Mouse (Mus musculus) megakaryocyte, adult 5-6 weeks (primary cell): Measurements from ENCODE around the gene Rmnd5b. TPM values are rescaled to one million over a fixed set of nuclear protein-coding genes. Genes with fewer than 3 reads are reported as not detected.

Experiments used
- ATAC-seq: 2 replicates; pipeline ENCODE4 v1.8.0; 2016; ENCODE audit warnings: mild to moderate bottlenecking, inconsistent platforms; ENCODE audit not compliant: poor library complexity, severe bottlenecking
- total RNA-seq, 2 experiments: library from RNA; stranded (forward) in 1 of 2; stranded (reverse) in 1 of 2; fragments of 153-499, 151-499 nt in 1 of 2; fragments of 221-1000, 200-1000 nt in 1 of 2; gene quantifications; 2 replicates each; pipeline versions ENCODE4 v1.2.3 to v1.2.4; 2015 to 2017

Gene Rmnd5b
- total RNA-seq, 2 experiments from 2014 or later, result 19.2 to 50.8 TPM

DNA sequence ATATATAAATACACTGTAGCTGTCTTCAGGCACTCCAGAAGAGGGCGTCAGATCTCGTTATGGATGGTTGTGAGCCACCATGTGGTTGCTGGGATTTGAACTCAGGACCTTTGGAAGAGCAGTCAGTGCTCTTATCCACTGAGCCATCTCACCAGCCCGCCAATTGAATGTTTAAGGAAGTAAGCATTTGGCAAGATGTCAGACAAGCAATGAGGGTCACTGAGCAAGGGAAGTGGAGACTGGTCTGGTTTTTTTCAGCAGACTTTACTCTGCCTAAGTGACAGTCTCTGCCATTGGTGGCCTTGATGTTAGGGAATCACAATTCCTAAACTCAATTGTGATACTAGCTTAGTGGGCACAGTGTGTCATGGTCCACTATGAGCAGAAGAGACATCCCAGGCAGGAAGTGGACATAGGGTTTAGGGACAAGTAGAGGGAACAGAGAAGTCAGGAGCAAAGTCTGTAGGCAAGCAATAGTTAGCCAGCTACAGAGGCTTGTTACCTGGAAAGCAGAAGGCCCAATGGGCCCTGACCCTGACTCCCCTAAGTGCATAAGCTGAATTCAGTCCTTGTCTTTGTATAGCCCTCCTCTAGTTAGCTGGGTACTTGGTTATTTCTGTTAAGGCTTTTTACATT, 40.9 kb downstream of the Rmnd5b start:
- peak; percentile 91 for ATAC-seq

DNA sequence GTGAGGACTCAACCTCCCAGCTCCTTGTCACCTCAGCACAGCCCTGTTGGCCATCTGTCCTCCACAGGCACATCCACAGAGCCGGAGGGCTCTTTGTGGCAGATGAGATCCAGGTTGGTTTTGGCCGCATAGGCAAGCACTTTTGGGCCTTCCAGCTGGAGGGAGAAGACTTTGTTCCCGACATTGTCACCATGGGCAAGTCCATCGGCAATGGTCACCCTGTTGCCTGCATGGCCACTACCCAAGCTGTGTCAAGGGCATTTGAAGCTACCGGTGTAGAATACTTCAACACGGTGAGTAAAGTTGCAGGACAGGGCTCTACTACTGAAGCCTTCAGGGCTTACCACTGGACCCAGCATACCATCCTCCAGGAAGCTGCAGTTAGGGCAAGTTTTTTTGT, 41.8 kb downstream of the Rmnd5b start:
- ATAC-seq, result no peak

DNA sequence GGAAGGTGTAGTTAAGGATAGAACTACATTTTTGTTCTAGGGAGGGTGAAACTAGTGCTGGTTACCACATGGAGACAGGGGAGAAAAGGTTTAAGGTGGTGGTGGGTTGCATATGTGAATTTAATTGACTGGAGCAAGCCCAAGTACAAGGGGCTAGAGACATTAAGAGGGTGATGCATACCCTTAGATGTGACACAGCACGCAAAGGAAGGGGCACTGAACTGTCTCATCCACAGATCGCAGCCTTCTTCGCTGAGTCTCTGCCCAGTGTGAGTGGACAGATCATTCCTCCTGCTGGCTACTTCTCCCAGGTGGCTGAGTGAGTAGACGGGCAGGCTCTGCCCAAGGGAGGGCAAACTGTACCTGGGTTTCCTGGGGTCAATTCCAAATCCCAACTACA, 42.3 kb downstream of the Rmnd5b start:
- ATAC-seq, result no peak

DNA sequence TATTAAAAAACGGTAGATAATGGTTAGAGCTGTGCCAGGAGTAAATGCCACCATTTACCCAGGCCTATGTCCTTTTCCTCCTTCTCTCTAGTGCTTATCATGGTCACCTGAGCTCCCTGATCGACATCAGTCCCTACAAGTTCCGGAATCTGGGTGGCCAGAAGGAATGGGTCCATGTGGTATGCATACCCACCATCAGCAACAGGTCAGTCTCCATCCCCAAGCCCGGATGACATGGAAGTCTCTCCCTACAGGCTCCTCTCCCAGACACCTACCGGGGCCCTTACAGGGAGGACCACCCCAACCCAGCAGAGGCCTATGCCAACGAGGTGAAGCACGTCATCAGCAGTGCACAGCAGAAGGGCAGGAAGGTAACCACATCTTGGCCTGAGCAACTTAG, 43.8 kb downstream of the Rmnd5b start:
- no peak for ATAC-seq

DNA sequence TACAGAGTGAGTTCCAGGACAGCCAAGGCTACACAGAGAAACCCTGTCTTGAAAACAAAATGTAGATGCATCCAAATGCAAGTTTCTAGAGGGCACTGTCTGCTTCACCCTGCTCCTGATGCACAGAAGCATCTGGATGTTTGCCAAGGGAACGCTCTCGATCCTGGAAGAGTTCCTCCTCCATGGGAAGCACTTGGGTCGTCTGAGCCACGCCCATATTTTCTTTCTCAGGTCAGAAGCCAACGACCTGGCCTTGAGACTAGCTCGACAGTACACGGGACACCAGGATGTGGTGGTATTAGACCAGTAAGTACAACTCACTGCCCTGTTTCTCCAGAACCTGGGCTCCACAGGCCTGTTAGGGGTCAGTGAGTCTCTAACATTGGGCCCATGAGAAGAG, 44.5 kb downstream of the Rmnd5b start:
- ATAC-seq, result no peak

DNA sequence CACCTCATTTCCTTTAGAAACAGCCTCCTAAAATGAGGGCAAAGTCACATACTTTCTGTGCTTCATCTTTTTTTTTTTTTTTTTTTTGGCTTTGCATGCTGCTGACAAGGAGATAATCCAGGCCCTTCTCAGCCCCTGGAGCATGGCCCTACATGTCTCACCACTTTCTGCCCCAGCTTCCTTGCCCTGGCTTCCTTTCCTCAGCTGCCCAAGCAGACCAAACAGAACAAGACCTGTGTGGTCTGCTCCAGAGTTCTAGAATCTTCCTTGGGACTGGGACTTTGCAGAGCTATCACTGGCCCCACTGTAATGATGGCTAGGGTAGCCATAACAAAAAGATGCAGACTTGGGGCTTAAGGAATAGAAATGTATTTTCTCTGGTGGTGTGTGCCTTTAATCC, 45.7 kb downstream of the Rmnd5b start:
- ATAC-seq, result no peak

DNA sequence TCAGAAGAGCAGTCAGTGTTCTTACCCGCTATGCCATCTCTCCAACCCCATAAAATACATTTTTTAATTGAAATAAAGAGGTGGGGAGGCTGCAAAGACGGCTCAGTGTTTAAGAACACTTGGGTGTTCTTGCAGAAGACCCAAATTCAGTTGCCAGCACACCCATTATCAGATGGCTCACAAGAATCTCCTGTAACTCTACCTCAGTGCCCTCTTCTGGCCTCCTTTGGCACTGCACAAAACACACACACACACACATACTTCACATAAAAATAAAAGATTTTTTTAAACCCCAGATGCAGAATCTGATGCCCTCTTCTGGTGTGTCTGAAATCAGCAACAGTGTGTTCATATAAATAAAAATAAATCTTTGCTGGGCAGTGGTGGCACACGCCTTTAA, 46.9 kb downstream of the Rmnd5b start:
- no peak for ATAC-seq

DNA sequence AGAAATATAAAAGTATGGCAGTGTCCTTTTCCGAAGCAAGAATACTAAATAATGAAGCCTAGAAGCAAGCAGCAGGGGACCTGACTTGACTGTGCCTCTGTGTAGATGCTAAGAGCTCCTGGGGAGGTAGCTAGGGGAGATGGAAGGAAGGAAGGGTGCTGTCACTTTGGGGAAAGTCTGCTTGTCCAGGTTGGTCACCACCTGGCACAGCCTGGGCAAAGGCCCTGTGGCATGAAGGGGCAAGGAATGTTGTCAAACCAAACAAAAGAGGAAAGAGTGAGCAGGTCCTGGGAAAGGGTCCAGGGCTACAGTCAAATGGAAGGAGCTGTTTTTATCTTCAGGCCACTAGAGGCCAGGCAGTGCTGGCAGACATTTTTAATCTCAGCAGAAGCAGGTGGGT, 48.6 kb downstream of the Rmnd5b start:
- no peak for ATAC-seq

DNA sequence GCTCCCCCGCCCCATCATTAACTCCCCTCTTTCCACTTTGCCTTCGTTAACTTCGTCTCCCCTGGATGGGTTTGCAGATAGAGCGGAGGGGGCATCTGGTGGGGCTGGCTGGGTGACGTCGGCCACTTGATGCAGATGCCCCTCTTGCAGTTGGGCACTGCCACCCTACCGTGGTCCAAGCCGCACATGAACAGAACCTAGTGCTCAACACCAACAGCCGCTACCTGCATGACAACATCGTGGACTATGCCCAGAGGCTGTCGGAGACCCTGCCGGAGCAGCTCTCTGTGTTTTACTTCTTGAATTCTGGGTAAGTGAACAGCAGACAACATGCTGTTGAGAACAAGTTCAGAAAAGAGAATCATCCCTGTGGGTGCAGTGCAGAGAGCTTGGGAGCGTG, 49.3 kb downstream of the Rmnd5b start:
- no peak for ATAC-seq

DNA sequence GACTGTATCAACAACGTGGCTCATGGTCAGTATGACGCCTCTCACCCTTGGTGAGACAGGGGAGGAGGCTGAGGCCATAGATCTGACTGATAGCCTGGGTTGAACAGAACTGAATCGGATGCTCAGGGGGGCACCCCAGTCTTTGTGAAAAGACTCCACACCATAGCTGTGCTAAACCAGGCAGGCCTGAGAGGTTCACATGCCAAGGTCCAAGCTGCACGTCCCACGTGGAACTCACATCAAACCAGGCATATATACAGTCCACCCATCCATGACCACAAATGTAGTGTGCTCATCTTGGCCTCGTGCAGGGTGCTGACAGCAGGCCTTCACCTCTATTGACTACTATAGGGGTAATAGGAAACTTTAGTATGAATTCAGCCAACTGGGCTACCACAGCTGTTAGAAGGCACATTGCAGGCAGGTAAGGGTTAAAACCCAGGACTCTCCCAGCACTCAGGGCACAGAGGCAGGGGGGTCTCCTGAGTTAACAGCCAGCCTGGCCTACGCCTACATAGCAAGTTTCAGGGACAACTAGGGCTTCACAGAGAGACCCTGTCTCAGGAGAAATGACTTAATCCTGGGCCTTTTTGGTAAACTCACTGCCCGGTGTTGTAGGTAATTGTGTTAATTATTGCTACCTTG, 50.0 kb downstream of the Rmnd5b start:
- ATAC-seq, result no peak

DNA sequence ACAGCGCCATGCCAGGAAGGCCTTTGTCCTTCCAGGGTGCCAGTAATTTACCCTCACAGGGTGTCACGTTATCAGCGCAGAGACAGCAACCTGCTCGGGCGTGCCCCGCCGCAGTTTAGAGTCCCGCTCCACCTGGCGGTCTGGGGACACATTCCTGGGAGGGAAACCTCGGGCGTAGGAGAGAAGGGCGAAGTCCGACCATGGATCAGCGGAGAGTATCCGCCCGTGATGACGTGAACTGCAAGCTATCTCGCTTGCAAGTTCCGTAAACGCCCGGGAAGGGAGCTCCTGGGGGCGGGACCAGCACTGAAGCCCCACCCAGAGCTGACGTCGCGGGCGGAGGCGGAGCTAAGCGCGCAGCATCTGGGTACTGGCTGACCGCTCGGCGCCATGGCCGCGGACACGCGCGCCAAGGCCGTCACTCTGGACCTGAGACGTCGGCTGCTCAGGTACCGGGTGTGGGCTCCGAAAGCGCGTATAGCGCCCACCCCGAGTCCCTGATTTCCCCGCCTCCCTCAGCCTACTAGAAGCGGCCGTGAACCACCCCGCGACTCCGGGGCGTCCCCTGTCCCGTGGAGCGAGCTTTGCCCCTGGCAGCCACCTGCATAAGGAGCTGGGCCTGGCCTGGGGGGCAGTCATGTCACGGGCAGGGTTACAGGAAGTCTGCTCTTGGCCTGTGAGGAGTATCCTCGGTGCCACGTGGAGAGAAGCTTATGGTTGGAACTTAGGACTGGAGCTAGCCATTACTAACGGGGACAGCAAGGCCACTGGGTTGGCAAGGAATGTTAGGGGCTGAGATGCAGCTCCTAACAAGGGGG, 51.1 kb downstream of the Rmnd5b start, which contains the start of gene Phykpl:
TSS of gene Phykpl (plus strand) at position 327 of the 818 bp plus-strand sequence.
- peak; percentile 86 for ATAC-seq

DNA sequence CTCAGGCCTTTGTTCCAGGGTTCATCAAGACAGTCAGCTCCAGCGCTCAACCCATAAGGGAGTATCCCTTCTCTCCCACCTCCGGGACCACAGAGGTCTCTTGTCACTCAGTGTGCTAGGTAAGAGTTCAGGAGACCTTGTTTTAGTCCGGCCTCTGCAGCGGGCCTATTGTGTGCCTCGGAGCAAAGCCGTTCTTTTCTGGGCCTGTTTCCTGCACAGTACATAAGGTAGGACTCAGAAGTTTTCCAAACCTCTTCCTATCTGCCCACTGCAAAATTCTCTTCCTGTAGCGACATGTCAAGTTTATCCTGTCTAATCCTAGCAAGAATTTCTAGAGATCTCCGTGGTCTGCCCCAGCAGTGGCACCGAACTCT, 51.7 kb downstream of the Rmnd5b start:
- peak; percentile 11 for ATAC-seq

DNA sequence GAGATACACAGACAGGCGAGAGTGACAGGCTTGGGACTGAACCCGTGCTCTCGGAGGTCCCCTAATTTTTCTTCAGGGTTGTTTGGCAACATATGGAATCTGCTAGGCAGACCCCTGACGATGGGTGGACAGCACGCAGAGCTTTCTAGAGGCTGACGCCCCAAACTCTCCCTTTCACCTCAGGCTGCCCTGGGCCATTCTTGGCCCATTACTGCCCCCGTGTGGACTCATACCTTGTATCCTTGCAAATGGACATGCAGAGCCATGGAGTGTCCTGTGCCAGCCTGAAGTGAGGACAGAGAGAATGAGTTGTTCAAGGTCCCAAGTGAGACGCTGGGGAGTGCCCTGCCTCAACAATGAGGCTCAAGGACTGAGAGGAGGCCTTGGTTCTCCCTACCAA, 53.0 kb downstream of the Rmnd5b start:
- peak; percentile 46 for ATAC-seq

DNA sequence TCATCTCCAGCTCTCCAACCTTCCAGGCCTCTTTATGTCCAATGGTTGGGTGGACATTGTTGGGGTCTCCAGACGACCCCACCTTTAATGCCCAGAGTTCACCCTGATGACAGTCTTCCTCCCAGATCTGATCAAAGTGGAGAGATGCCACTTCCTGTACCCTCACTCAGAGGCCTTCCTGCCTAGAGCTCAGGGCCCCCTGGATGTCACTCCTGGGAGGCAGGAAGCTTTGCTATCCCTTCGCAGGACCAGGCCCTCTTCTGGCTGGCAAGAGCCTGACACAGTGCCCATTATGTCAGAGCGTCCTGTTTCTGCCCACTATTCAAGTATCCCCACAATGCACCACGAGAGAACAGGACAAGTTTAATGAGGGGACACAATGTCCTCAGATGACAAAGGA, 56.7 kb downstream of the Rmnd5b start:
- no peak for ATAC-seq

DNA sequence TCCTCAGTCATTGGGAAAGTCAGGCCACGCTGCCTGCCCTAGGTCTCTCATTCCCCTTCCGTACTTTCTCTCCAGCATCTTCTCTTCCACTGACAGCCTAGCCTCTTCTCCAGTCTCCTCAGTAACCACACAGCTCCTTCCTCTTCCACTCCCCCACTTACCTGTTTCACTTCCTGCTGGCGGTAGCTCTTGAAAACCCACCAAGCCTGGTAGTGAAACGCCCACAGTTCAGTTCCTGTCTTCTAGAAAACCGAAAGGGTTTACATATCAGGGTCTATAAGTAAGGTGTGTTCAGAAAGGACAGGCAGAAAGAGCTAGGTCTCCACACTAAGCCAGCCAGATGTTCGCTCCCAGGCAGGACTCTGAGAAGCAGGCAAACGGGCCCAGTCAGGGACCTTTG, 58.1 kb downstream of the Rmnd5b start:
- ATAC-seq, result peak; percentile 84

DNA sequence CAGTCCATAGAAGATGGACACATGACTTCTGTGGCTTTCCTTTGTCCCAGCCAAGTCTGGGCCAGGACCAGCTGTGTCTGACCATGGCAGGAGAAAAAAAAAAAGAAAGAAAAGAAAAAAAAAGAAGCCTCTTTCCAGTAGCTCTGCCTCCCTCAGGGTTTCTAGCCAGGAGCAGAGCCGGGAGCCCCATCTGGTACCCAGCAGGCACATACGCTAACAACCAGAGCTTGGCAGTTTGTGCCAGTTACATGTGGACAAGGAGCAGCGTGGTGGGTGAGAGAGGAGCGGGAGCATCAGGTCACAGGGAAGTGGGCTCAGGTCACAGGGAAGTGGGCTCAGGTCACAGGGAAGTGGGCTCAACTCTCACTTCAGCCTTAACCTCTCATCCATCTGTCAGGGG, 59.2 kb downstream of the Rmnd5b start:
- no peak for ATAC-seq

Other genes with a start within 250 kb of the Rmnd5b start
- gene Phykpl, start 51.1 kb downstream of the Rmnd5b start, total RNA-seq (2015), result 8.5 and 10.3 TPM in 2 replicates
- 5.8 and 9.0 TPM in 2 replicates for gene Phykpl, start 51.1 kb downstream of the Rmnd5b start, total RNA-seq (2017)
- gene Hnrnpab, start 29.0 kb downstream of the Rmnd5b start, total RNA-seq (2015), result 319 and 341 TPM in 2 replicates
- 548 and 571 TPM in 2 replicates for gene Hnrnpab, start 29.0 kb downstream of the Rmnd5b start, total RNA-seq (2017)
- gene Nhp2, start 16.2 kb downstream of the Rmnd5b start, total RNA-seq (2015), result 45.3 and 50.5 TPM in 2 replicates
- 38.1 and 52.6 TPM in 2 replicates for gene Nhp2, start 16.2 kb downstream of the Rmnd5b start, total RNA-seq (2017)
- gene N4bp3, start 14.9 kb upstream of the Rmnd5b start, total RNA-seq (2015), result 0.80 and 1.3 TPM in 2 replicates
- gene N4bp3, start 14.9 kb upstream of the Rmnd5b start, total RNA-seq (2017), result 0.45 and 2.9 TPM in 2 replicates
- 0.33 and 0.43 TPM in 2 replicates for gene D930048N14Rik, start 15.1 kb upstream of the Rmnd5b start, total RNA-seq (2015)
- 0.26 TPM in 1 of 2 replicates, not detected in the other for gene D930048N14Rik, start 15.1 kb upstream of the Rmnd5b start, total RNA-seq (2017)
- 25.9 and 30.3 TPM in 2 replicates for gene 0610009B22Rik, start 53.0 kb upstream of the Rmnd5b start, total RNA-seq (2015)
- gene 0610009B22Rik, start 53.0 kb upstream of the Rmnd5b start, total RNA-seq (2017), result 14.7 and 18.4 TPM in 2 replicates
- gene Sec24a, start 127.7 kb upstream of the Rmnd5b start, total RNA-seq (2015), result 15.4 and 15.5 TPM in 2 replicates
- 5.1 and 6.3 TPM in 2 replicates for gene Sec24a, start 127.7 kb upstream of the Rmnd5b start, total RNA-seq (2017)
- gene Sar1b, start 127.8 kb upstream of the Rmnd5b start, total RNA-seq (2015), result 103 and 111 TPM in 2 replicates
- 47.7 and 53.2 TPM in 2 replicates for gene Sar1b, start 127.8 kb upstream of the Rmnd5b start, total RNA-seq (2017)
- 1.9 and 2.1 TPM in 2 replicates for gene Jade2, start 221.8 kb upstream of the Rmnd5b start, total RNA-seq (2015)
- 1.4 and 2.4 TPM in 2 replicates for gene Jade2, start 221.8 kb upstream of the Rmnd5b start, total RNA-seq (2017)